Mouse (Mus musculus) layer of hippocampus, postnatal 36 days (tissue): Measurements from ENCODE around the gene Klk15. TPM values are rescaled to one million over a fixed set of nuclear protein-coding genes. Genes with fewer than 3 reads are reported as not detected.

ENCODE experiments used
- DNase-seq, 2 experiments: peaks; one replicate each; pipeline ENCODE4 v3.0.0; 2022
- total RNA-seq, 2 experiments: library from RNA; stranded (reverse); gene quantifications; 2 replicates each; pipeline ENCODE4 v1.2.3; 2021

Gene Klk15
- total RNA-seq, 2 experiments from 2014 or later, result not detected

DNA sequence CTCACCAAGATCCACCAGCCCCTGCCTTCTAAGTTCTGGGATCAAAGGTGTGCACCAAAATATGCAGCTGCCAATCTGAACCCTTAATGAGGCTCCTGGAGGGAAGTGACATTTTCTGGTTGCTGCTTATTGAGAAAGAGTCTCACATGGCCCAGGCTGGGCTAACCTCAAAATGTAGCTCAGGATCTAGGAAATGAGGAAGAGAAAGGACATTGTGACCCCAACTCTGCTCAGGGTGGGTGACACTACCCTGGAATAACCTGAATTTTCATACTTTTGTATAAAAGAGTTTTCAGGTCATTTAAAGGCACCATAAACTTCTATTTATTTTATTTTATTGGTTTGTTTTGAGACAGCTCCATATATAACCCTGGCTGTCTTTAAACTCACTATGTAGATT, 52.1 kb downstream of the Klk15 start:
- DNase-seq, result no peak

Other genes with a start within 250 kb of the Klk15 start
- not detected for gene Klk14, start 243.3 kb upstream of the Klk15 start, total RNA-seq
- not detected for gene Klk13, start 221.2 kb upstream of the Klk15 start, total RNA-seq
- gene Klk12, start 164.8 kb upstream of the Klk15 start, total RNA-seq, result not detected
- not detected for gene Klk11, start 159.1 kb upstream of the Klk15 start, total RNA-seq
- under 1 TPM; 0.83 to 1.00 TPM for gene Klk10, start 152.7 kb upstream of the Klk15 start, total RNA-seq
- not detected for gene Klk9, start 141.8 kb upstream of the Klk15 start, total RNA-seq
- gene Klk8, start 136.2 kb upstream of the Klk15 start, total RNA-seq, result 10 to 100 TPM; 25.4 to 31.7 TPM
- under 1 TPM; 0.38 to 0.47 TPM for gene Klk7, start 122.4 kb upstream of the Klk15 start, total RNA-seq
- gene Klk6, start 109.2 kb upstream of the Klk15 start, total RNA-seq, result under 1 TPM in 1 of 2 experiments, not detected in 1; 0.87 TPM
- gene Klk5, start 91.8 kb upstream of the Klk15 start, total RNA-seq, result not detected
- not detected for gene Klk4, start 52.6 kb upstream of the Klk15 start, total RNA-seq
- gene Klk1b8, start 16.9 kb downstream of the Klk15 start, total RNA-seq, result not detected
- gene Klk1b1, start 33.0 kb downstream of the Klk15 start, total RNA-seq, result not detected
- not detected for gene Klk1b9, start 42.3 kb downstream of the Klk15 start, total RNA-seq
- gene Klk1b11, start 62.1 kb downstream of the Klk15 start, total RNA-seq, result not detected
- gene Klk1b26, start 78.4 kb downstream of the Klk15 start, total RNA-seq, result not detected
- gene Klk1b27, start 118.5 kb downstream of the Klk15 start, total RNA-seq, result not detected
- not detected for gene Klk1b21, start 168.6 kb downstream of the Klk15 start, total RNA-seq
- not detected for gene Klk1b22, start 178.9 kb downstream of the Klk15 start, total RNA-seq
- not detected for gene Klk1b16, start 203.0 kb downstream of the Klk15 start, total RNA-seq